Mouse (Mus musculus) small intestine, adult 2 months (tissue): ENCODE measurements at regions not wholly inside any gene's neighbourhood (a gene's known extent, or its start where the extent isn't known, plus 50 kb on each side); places are given as distances from the start of the nearest gene placed in this dataset.

Source experiments
- CTCF ChIP-seq: fragments of 200-500 bp; IDR thresholded peaks from 2 replicates; pipeline ENCODE4 v1.5.1; 2012; ENCODE audit warnings: low read depth, mild to moderate bottlenecking, control low read depth, inconsistent platforms, low read length, moderate library complexity, mixed read lengths; ENCODE audit not compliant: insufficient replicate concordance, insufficient read length; ENCODE audit errors: extremely low read depth
- POLR2A ChIP-seq: fragments of 200-500 bp; IDR thresholded peaks from 2 replicates; pipeline ENCODE4 v1.6.1; 2012; ENCODE audit warnings: low read depth, mild to moderate bottlenecking, control low read depth, inconsistent platforms, low read length, moderate library complexity

GRCm38 (mm10) chr2:167843921-167844320 lies 87.9 kb upstream of the Ptpn1 start:
- TF ChIP-seq CTCF (no peak), POLR2A (no peak)
